Mouse (Mus musculus): ENCODE measurements around the gene Ssr2. TPM values are rescaled to one million over a fixed set of nuclear protein-coding genes. Genes with fewer than 3 reads are reported as not detected.

The Ssr2 gene
- polyA plus RNA-seq, 1 experiment from 2014 or later: 294 TPM

- H3K4me1 ChIP-seq (replicated peaks; ENCODE audit: insufficient read depth, low read length): peaks cover 7% of the 10 kb centered on the region
- H3K9ac ChIP-seq (ENCODE audit: low read depth, low read length): no peak overlapping the region
- H3K27me3 ChIP-seq (ENCODE audit: insufficient read depth, low read length): no peaks in the 10 kb centered on the region
- no peak overlapping the region for H3K4me3 ChIP-seq (replicated peaks; ENCODE audit: low read depth, low read length)
- 68% methylated on average over 12 of the region's 12 CpGs for WGBS
- peaks cover 71% of the 10 kb centered on the region for H3K36me3 ChIP-seq (ENCODE audit: insufficient read depth, low read length)
- H3K4me2 ChIP-seq (ENCODE audit: low read length): no peak overlapping the region
- peak; percentile 79 for TF ChIP-seq CTCF (IDR thresholded peaks at IDR 0.05; ENCODE audit: low read depth)
- no peaks in the 10 kb centered on the region for H3K9me3 ChIP-seq (replicated peaks; ENCODE audit: low read length)
- H3K27ac ChIP-seq: no peak overlapping the region
- no peak for ATAC-seq (replicated peaks; ENCODE audit: low FRiP score, low read depth)
- DNase-seq (ENCODE audit: low spot score): peak; percentile 68
Measured at GRCm38 (mm10) chr3:88631921-88632587, 56.4 kb downstream of the Ssr2 start.

- H3K36me3 ChIP-seq (ENCODE audit: insufficient read depth, low read length): peaks cover 72% of the 10 kb centered on the region
- ATAC-seq (replicated peaks; ENCODE audit: low FRiP score, low read depth): no peak
Measured at GRCm38 (mm10) chr3:88633056-88633455, 57.4 kb downstream of the Ssr2 start.

GRCm38 (mm10) chr3:88635506-88636275 is 60.0 kb downstream of the Ssr2 start:
- TF ChIP-seq CTCF (IDR thresholded peaks at IDR 0.05; ENCODE audit: low read depth): no peak
- no peak overlapping the region for H3K4me2 ChIP-seq (ENCODE audit: low read length)
- no peaks in the 10 kb centered on the region for H3K9me3 ChIP-seq (replicated peaks; ENCODE audit: low read length)
- peaks cover 75% of the 10 kb centered on the region for H3K36me3 ChIP-seq (ENCODE audit: insufficient read depth, low read length)
- ATAC-seq (replicated peaks; ENCODE audit: low FRiP score, low read depth) (no peak), DNase-seq (ENCODE audit: low spot score) (no peak)
- no peak overlapping the region for H3K4me3 ChIP-seq (replicated peaks; ENCODE audit: low read depth, low read length)
- H3K9ac ChIP-seq (ENCODE audit: low read depth, low read length): no peak overlapping the region
- no peaks in the 10 kb centered on the region for H3K27me3 ChIP-seq (ENCODE audit: insufficient read depth, low read length)
- WGBS: 84% methylated on average over 19 of the region's 19 CpGs
- peak overlapping the region; percentile 31; the same call in 1 of the 2 replicates for H3K27ac ChIP-seq
- no peaks in the 10 kb centered on the region for H3K4me1 ChIP-seq (replicated peaks; ENCODE audit: insufficient read depth, low read length)

More at GRCm38 (mm10) chr3:88633056-88633455, 57.4 kb downstream of the Ssr2 start:
- DNase-seq (ENCODE audit: low spot score): no peak
- 93% methylated on average over 10 of the region's 10 CpGs for WGBS
- Histone ChIP-seq H3K27ac (no peak overlapping the region), H3K4me1 (replicated peaks; ENCODE audit: insufficient read depth, low read length) (peaks cover 5% of the 10 kb centered on the region; the same call in 1 of the 2 replicates), H3K9ac (ENCODE audit: low read depth, low read length) (no peak overlapping the region), H3K4me3 (replicated peaks; ENCODE audit: low read depth, low read length) (no peak overlapping the region), H3K4me2 (ENCODE audit: low read length) (no peak overlapping the region), H3K9me3 (replicated peaks; ENCODE audit: low read length) (no peaks in the 10 kb centered on the region), H3K27me3 (ENCODE audit: insufficient read depth, low read length) (no peaks in the 10 kb centered on the region)
- no peak for TF ChIP-seq CTCF (IDR thresholded peaks at IDR 0.05; ENCODE audit: low read depth)

- no peaks in the 10 kb centered on the region for H3K9me3 ChIP-seq (replicated peaks; ENCODE audit: low read length)
- H3K27me3 ChIP-seq (ENCODE audit: insufficient read depth, low read length): no peaks in the 10 kb centered on the region
- no peak overlapping the region for H3K4me3 ChIP-seq (replicated peaks; ENCODE audit: low read depth, low read length)
- DNase-seq (ENCODE audit: low spot score) (peak; percentile 46), ATAC-seq (replicated peaks; ENCODE audit: low FRiP score, low read depth) (no peak)
- no peak overlapping the region for H3K4me2 ChIP-seq (ENCODE audit: low read length)
- H3K9ac ChIP-seq (ENCODE audit: low read depth, low read length): no peak overlapping the region
- TF ChIP-seq CTCF (IDR thresholded peaks at IDR 0.05; ENCODE audit: low read depth): peak; percentile 4; the same call in 1 of the 2 replicates
- peak overlapping the region; percentile 31; the same call in 1 of the 2 replicates for H3K27ac ChIP-seq
- no peaks in the 10 kb centered on the region for H3K4me1 ChIP-seq (replicated peaks; ENCODE audit: insufficient read depth, low read length)
- H3K36me3 ChIP-seq (ENCODE audit: insufficient read depth, low read length): peaks cover 72% of the 10 kb centered on the region
- WGBS: 50% methylated on average over 8 of the region's 8 CpGs
Measured at GRCm38 (mm10) chr3:88636555-88636986, 60.9 kb downstream of the Ssr2 start.

DNA sequence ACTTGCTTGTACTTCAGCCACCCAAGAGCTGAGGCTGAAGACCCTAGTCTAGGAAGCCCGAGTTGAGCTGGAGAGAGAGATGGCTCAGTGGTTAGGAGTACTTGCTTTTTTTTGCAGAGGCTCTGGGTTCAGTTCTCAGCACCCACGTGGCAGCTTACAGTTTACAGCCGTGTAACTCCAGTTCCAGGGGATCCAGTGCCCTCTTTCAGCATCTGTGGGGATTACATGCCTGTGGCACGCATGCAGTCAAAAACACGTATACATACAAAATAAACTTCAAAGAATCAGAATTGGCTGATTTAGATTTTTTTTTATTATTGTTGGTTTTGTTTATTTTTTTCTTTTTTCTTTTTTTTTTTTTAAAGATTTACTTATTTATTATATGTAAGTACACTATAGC is 61.5 kb downstream of the Ssr2 start:
- Histone ChIP-seq H3K27me3 (ENCODE audit: insufficient read depth, low read length) (no peaks in the 10 kb centered on the region), H3K9me3 (replicated peaks; ENCODE audit: low read length) (no peaks in the 10 kb centered on the region), H3K4me2 (ENCODE audit: low read length) (no peak overlapping the region), H3K36me3 (ENCODE audit: insufficient read depth, low read length) (peaks cover 69% of the 10 kb centered on the region), H3K27ac (0 out of 2 replicates have a peak overlapping the region, but pooled peaks have one; percentile 31), H3K4me1 (replicated peaks; ENCODE audit: insufficient read depth, low read length) (no peaks in the 10 kb centered on the region), H3K9ac (ENCODE audit: low read depth, low read length) (no peak overlapping the region), H3K4me3 (replicated peaks; ENCODE audit: low read depth, low read length) (no peak overlapping the region)
- WGBS: 98% methylated on average over 5 of the region's 5 CpGs
- TF ChIP-seq CTCF (IDR thresholded peaks at IDR 0.05; ENCODE audit: low read depth): 0 out of 2 replicates have a peak, but pooled peaks have one; percentile 3
- DNase-seq (ENCODE audit: low spot score) (no peak), ATAC-seq (replicated peaks; ENCODE audit: low FRiP score, low read depth) (no peak)

MicroRNAs within 50 kb of the gene (microRNA counts, 519-probe panel; counts per million panel counts)
- microRNA mmu-miR-1905: 330 counts per million, percentile 68 among the panel's probes with 10 or more counts

Small RNAs within 50 kb of the gene (microRNA-seq; reads per million reads assigned to microRNA genes)
- gene Mir1905: not detected

Other genes starting within 250 kb of the Ssr2 start
- 6.3 and 7.4 TPM in 2 replicates for gene Tmem79, start 239.7 kb upstream of the Ssr2 start, polyA plus RNA-seq (2015; fragmentation: Nextera tagmentation; extraction: Ambion mirVana)
- 26.7 and 30.9 TPM in 2 replicates for gene Smg5, start 239.6 kb upstream of the Ssr2 start, polyA plus RNA-seq (2015; fragmentation: Nextera tagmentation; extraction: Ambion mirVana)
- 15.4 and 16.6 TPM in 2 replicates for gene Paqr6, start 211.3 kb upstream of the Ssr2 start, polyA plus RNA-seq (2015; fragmentation: Nextera tagmentation; extraction: Ambion mirVana)
- gene Bglap3, start 203.1 kb upstream of the Ssr2 start, polyA plus RNA-seq (2015; fragmentation: Nextera tagmentation; extraction: Ambion mirVana): 3.8 and 4.7 TPM in 2 replicates
- 4.2 and 7.1 TPM in 2 replicates for gene Bglap2, start 197.2 kb upstream of the Ssr2 start, polyA plus RNA-seq (2015; fragmentation: Nextera tagmentation; extraction: Ambion mirVana)
- gene Bglap, start 191.4 kb upstream of the Ssr2 start, polyA plus RNA-seq (2015; fragmentation: Nextera tagmentation; extraction: Ambion mirVana): not detected in 2 replicates
- 97.5 and 107 TPM in 2 replicates for gene Pmf1, start 165.5 kb upstream of the Ssr2 start, polyA plus RNA-seq (2015; fragmentation: Nextera tagmentation; extraction: Ambion mirVana)
- gene Slc25a44, start 150.7 kb upstream of the Ssr2 start, polyA plus RNA-seq (2015; fragmentation: Nextera tagmentation; extraction: Ambion mirVana): 17.1 and 17.7 TPM in 2 replicates
- gene Sema4a, start 114.7 kb upstream of the Ssr2 start, polyA plus RNA-seq (2015; fragmentation: Nextera tagmentation; extraction: Ambion mirVana): 32.6 and 33.3 TPM in 2 replicates
- gene Lmna, start 65.9 kb upstream of the Ssr2 start, polyA plus RNA-seq (2015; fragmentation: Nextera tagmentation; extraction: Ambion mirVana): 99.3 and 108 TPM in 2 replicates
- gene Mex3a, start 43.5 kb upstream of the Ssr2 start, polyA plus RNA-seq (2015; fragmentation: Nextera tagmentation; extraction: Ambion mirVana): 12.5 and 13.8 TPM in 2 replicates
- gene Rab25, start 27.6 kb upstream of the Ssr2 start, polyA plus RNA-seq (2015; fragmentation: Nextera tagmentation; extraction: Ambion mirVana): 27.4 and 28.9 TPM in 2 replicates
- 164 and 173 TPM in 2 replicates for gene Lamtor2, start 22.8 kb upstream of the Ssr2 start, polyA plus RNA-seq (2015; fragmentation: Nextera tagmentation; extraction: Ambion mirVana)
- gene Ubqln4, start 22.1 kb upstream of the Ssr2 start, polyA plus RNA-seq (2015; fragmentation: Nextera tagmentation; extraction: Ambion mirVana): 35.1 and 35.9 TPM in 2 replicates
- gene Arhgef2, start 30.1 kb downstream of the Ssr2 start, polyA plus RNA-seq (2015; fragmentation: Nextera tagmentation; extraction: Ambion mirVana): 53.7 and 65.4 TPM in 2 replicates
- gene Rxfp4, start 77.3 kb downstream of the Ssr2 start, polyA plus RNA-seq (2015; fragmentation: Nextera tagmentation; extraction: Ambion mirVana): not detected in 2 replicates
- 71.4 and 72.1 TPM in 2 replicates for gene Khdc4, start 109.9 kb downstream of the Ssr2 start, polyA plus RNA-seq (2015; fragmentation: Nextera tagmentation; extraction: Ambion mirVana)
- gene Rit1, start 141.0 kb downstream of the Ssr2 start, polyA plus RNA-seq (2015; fragmentation: Nextera tagmentation; extraction: Ambion mirVana): 58.6 and 62.5 TPM in 2 replicates
- gene Syt11, start 199.3 kb downstream of the Ssr2 start, polyA plus RNA-seq (2015; fragmentation: Nextera tagmentation; extraction: Ambion mirVana): 8.8 and 9.1 TPM in 2 replicates